8 mouse cellular contexts compared by ENCODE assay signal in the genomic region with DNA sequence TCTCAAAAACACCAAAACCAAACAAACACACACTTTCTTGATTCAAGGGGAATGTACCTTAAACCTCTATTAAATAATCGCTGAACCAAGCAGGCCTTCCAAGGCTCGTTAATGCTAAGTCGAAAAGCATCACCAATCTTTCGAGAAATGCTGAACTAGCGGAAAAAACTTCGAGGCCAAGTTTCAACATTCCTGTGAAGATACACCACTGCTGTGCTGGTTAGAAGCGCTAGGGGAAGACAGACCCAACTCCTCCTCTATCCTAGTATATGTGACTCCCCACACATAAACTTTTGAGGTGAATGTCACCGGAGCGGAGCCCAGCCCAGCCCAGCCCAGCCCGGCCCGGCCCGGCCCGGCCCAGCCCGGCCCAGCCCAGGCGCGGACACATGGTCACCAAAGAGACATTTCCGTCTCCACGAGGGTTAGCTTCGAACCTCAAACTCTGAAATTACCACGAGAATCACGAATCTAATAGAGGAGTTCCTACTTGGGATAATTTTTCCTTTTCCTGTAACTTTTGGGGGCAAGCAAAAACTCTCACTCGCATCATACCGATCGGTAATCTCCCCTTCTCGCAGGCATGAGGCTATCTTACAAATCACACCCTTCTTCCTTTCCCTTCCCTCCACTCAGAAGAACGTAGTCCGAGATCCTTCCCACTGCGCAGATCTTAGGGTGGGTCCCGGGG. TPM values are rescaled to one million over a fixed set of nuclear protein-coding genes. Genes with fewer than 3 reads are reported as not detected.
DNase-seq lines count a peak whose midpoint lies in the region; ATAC-seq and TF ChIP-seq lines count a peak whose summit lies in the region.

No protein-coding gene starts in this region.

- peak overlapping the region; percentile 96 for H3K27ac ChIP-seq in left cerebral cortex, adult 2 months
- peak overlapping the region; percentile 98 for H3K27ac ChIP-seq in embryonic facial prominence, embryonic 10.5 days (replicated peaks)
- peak overlapping the region; percentile 91 for H3K27ac ChIP-seq in hindbrain, postnatal 0 days
- peak overlapping the region; percentile 89 for H3K27ac ChIP-seq in liver, embryonic 16.5 days (ENCODE audit: low read length)
- peak overlapping the region; percentile 97 for H3K27ac ChIP-seq in stomach, embryonic 15.5 days

- H3K9me3 ChIP-seq in embryonic facial prominence, embryonic 10.5 days, result no peaks in the 10 kb centered on the region
- no peaks in the 10 kb centered on the region for H3K9me3 ChIP-seq in hindbrain, postnatal 0 days (ENCODE audit: low read length)
- H3K9me3 ChIP-seq in liver, embryonic 16.5 days (replicated peaks; ENCODE audit: control insufficient read depth, low read length), result no peaks in the 10 kb centered on the region
- H3K9me3 ChIP-seq in stomach, embryonic 15.5 days, result no peaks in the 10 kb centered on the region

- H3K36me3 ChIP-seq in embryonic facial prominence, embryonic 10.5 days (replicated peaks), result peaks cover 29% of the 10 kb centered on the region
- no peaks in the 10 kb centered on the region for H3K36me3 ChIP-seq in hindbrain, postnatal 0 days (ENCODE audit: insufficient read depth, low read length)
- H3K36me3 ChIP-seq in liver, embryonic 16.5 days (ENCODE audit: control insufficient read depth, insufficient read depth), result no peaks in the 10 kb centered on the region
- H3K36me3 ChIP-seq in stomach, embryonic 15.5 days, result no peaks in the 10 kb centered on the region

- WGBS in embryonic facial prominence, embryonic 10.5 days, result 5% methylated on average over 29 of the region's 29 CpGs
- WGBS in hindbrain, postnatal 0 days, result 4% methylated on average over 29 of the region's 29 CpGs
- WGBS in liver, embryonic 16.5 days (ENCODE audit: insufficient replicate concordance), result under 1% methylated on average over 29 of the region's 29 CpGs
- under 1% methylated on average over 29 of the region's 29 CpGs for WGBS in stomach, embryonic 15.5 days

- H3K4me1 ChIP-seq in embryonic facial prominence, embryonic 10.5 days, result peaks cover 49% of the 10 kb centered on the region
- 0 out of 2 replicates have a peak, but pooled peaks cover 15% of the 10 kb centered on the region for H3K4me1 ChIP-seq in hindbrain, postnatal 0 days (ENCODE audit: insufficient read depth, low read length)
- peaks cover 37% of the 10 kb centered on the region for H3K4me1 ChIP-seq in liver, embryonic 16.5 days (ENCODE audit: control insufficient read depth, low read depth, low read length)
- H3K4me1 ChIP-seq in stomach, embryonic 15.5 days, result peaks cover 33% of the 10 kb centered on the region

- H3K9ac ChIP-seq in hindbrain, postnatal 0 days (replicated peaks; ENCODE audit: low read length), result peak overlapping the region; percentile 77
- peak overlapping the region; percentile 90 for H3K9ac ChIP-seq in liver, embryonic 16.5 days (ENCODE audit: low read depth, low read length)
- H3K9ac ChIP-seq in stomach, embryonic 15.5 days, result peak overlapping the region; percentile 95

- peak overlapping the region; percentile 86 for H3K4me2 ChIP-seq in hindbrain, postnatal 0 days (ENCODE audit: low read depth, low read length)
- peak overlapping the region; percentile 98 for H3K4me2 ChIP-seq in liver, embryonic 16.5 days (ENCODE audit: low read depth, low read length)
- peak overlapping the region; percentile 82 for H3K4me2 ChIP-seq in stomach, embryonic 15.5 days

- H3K27me3 ChIP-seq in embryonic facial prominence, embryonic 10.5 days (replicated peaks; ENCODE audit: low read depth, poor library complexity, severe bottlenecking), result no peaks in the 10 kb centered on the region
- no peaks in the 10 kb centered on the region for H3K27me3 ChIP-seq in hindbrain, postnatal 0 days (ENCODE audit: insufficient read depth, low read length)
- no peaks in the 10 kb centered on the region for H3K27me3 ChIP-seq in liver, embryonic 16.5 days (ENCODE audit: control insufficient read depth, insufficient read depth, low read depth, low read length)
- no peaks in the 10 kb centered on the region for H3K27me3 ChIP-seq in stomach, embryonic 15.5 days (replicated peaks)

- H3K4me3 ChIP-seq in left cerebral cortex, adult 2 months, result peak overlapping the region; percentile 95
- peak overlapping the region; percentile 75 for H3K4me3 ChIP-seq in embryonic facial prominence, embryonic 10.5 days
- peak overlapping the region; percentile 93 for H3K4me3 ChIP-seq in hindbrain, postnatal 0 days (ENCODE audit: low read length)
- peak overlapping the region; percentile 90 for H3K4me3 ChIP-seq in liver, embryonic 16.5 days (ENCODE audit: low read depth, low read length)
- H3K4me3 ChIP-seq in stomach, embryonic 15.5 days (replicated peaks), result peak overlapping the region; percentile 77

- DNase-seq in left cerebral cortex, adult 2 months (ENCODE audit: extremely low spot score in 1 of 2, low spot score in 2 of 2), result no peak
- no peak for DNase-seq in left cerebral cortex, postnatal 25 days (ENCODE audit: low spot score in 2 of 2)
- no peak for DNase-seq in embryonic facial prominence, embryonic 10.5 days (ENCODE audit: low spot score)
- no peak for DNase-seq in hindbrain, postnatal 0 days (ENCODE audit: low spot score)
- DNase-seq in left cerebral cortex, adult 8-10 months (ENCODE audit: low spot score in 2 of 2), result no peak
- no peak for DNase-seq in adrenal gland, postnatal 4 days (ENCODE audit: low spot score in 2 of 2)

- intact Hi-C loops in left cerebral cortex, adult 2 months (cut with DNase I), result no loop called here
- intact Hi-C loops in left cerebral cortex, postnatal 25 days (cut with DNase I), result no loop called here

- no peak for TF ChIP-seq CTCF in left cerebral cortex, adult 2 months (IDR thresholded peaks at IDR 0.05)
- no peak for TF ChIP-seq CTCF in hindbrain, postnatal 0 days (IDR thresholded peaks at IDR 0.05; ENCODE audit: low read depth)

- no peak for ATAC-seq in hindbrain, postnatal 0 days
- peak; percentile 5; the same call in 1 of the 2 replicates for ATAC-seq in liver, embryonic 16.5 days (ENCODE audit: low read depth)
- no peak for ATAC-seq in stomach, embryonic 15.5 days (ENCODE audit: insufficient read depth, low FRiP score, low read depth)

RNA-seq across cellular contexts. Expression of a gene that starts 1.0 kb away (rescaled TPM):
- total RNA-seq in left cerebral cortex, adult 2 months (2021), result 10 to 100 TPM; 44.4 to 59.1 TPM
- 10 to 100 TPM; 41.7 to 49.2 TPM for total RNA-seq in left cerebral cortex, postnatal 25 days (2021)
- 37.4 and 39.0 TPM in 2 replicates for polyA plus RNA-seq in embryonic facial prominence, embryonic 10.5 days (2016; fragmentation: Nextera tagmentation; extraction: Ambion mirVana)
- 58.7 and 68.8 TPM in 2 replicates for total RNA-seq in hindbrain, postnatal 0 days (2014; rRNA removed)
- polyA plus RNA-seq in hindbrain, postnatal 0 days (2015; fragmentation: Nextera tagmentation; extraction: Ambion mirVana), result 16.5 and 17.0 TPM in 2 replicates
- polyA plus RNA-seq in liver, embryonic 16.5 days (2015; fragmentation: Nextera tagmentation; extraction: Ambion mirVana), result 18.1 and 19.1 TPM in 2 replicates
- polyA plus RNA-seq in stomach, embryonic 15.5 days (2015; fragmentation: Nextera tagmentation; extraction: Ambion mirVana), result 34.5 and 44.3 TPM in 2 replicates
- total RNA-seq in left cerebral cortex, adult 8-10 months (2022), result 10 to 100 TPM; 48.3 to 62.8 (median 49.9) TPM
- 100 to 1,000 TPM; 115 to 132 TPM for total RNA-seq in adrenal gland, postnatal 4 days (2021)

RNA-seq across cellular contexts. Expression of a gene that starts 9.1 kb away (rescaled TPM):
- total RNA-seq in left cerebral cortex, adult 2 months (2021), result 10 to 100 TPM; 29.3 to 30.3 TPM
- 10 to 100 TPM; 31.4 to 32.3 TPM for total RNA-seq in left cerebral cortex, postnatal 25 days (2021)
- polyA plus RNA-seq in embryonic facial prominence, embryonic 10.5 days (2016; fragmentation: Nextera tagmentation; extraction: Ambion mirVana), result 29.3 and 30.6 TPM in 2 replicates
- total RNA-seq in hindbrain, postnatal 0 days (2014; rRNA removed), result 20.8 and 22.5 TPM in 2 replicates
- 15.5 and 17.5 TPM in 2 replicates for polyA plus RNA-seq in hindbrain, postnatal 0 days (2015; fragmentation: Nextera tagmentation; extraction: Ambion mirVana)
- polyA plus RNA-seq in liver, embryonic 16.5 days (2015; fragmentation: Nextera tagmentation; extraction: Ambion mirVana), result 16.3 and 18.0 TPM in 2 replicates
- polyA plus RNA-seq in stomach, embryonic 15.5 days (2015; fragmentation: Nextera tagmentation; extraction: Ambion mirVana), result 21.3 and 21.4 TPM in 2 replicates
- total RNA-seq in left cerebral cortex, adult 8-10 months (2022), result 10 to 100 TPM; 25.8 to 31.5 (median 27.5) TPM
- total RNA-seq in adrenal gland, postnatal 4 days (2021), result 10 to 100 TPM; 25.3 to 25.9 TPM

RNA-seq across cellular contexts. Expression of a gene that starts 50.4 kb away (rescaled TPM):
- total RNA-seq in left cerebral cortex, adult 2 months (2021), result under 1 TPM; 0.26 to 0.61 TPM
- under 1 TPM; 0.55 to 0.83 TPM for total RNA-seq in left cerebral cortex, postnatal 25 days (2021)
- polyA plus RNA-seq in embryonic facial prominence, embryonic 10.5 days (2016; fragmentation: Nextera tagmentation; extraction: Ambion mirVana), result 0.05 and 0.11 TPM in 2 replicates
- 0.37 and 0.90 TPM in 2 replicates for total RNA-seq in hindbrain, postnatal 0 days (2014; rRNA removed)
- polyA plus RNA-seq in hindbrain, postnatal 0 days (2015; fragmentation: Nextera tagmentation; extraction: Ambion mirVana), result 0.84 and 1.6 TPM in 2 replicates
- not detected in 2 replicates for polyA plus RNA-seq in liver, embryonic 16.5 days (2015; fragmentation: Nextera tagmentation; extraction: Ambion mirVana)
- polyA plus RNA-seq in stomach, embryonic 15.5 days (2015; fragmentation: Nextera tagmentation; extraction: Ambion mirVana), result 0.05 and 0.15 TPM in 2 replicates
- under 1 TPM; 0.24 to 0.30 (median 0.29) TPM for total RNA-seq in left cerebral cortex, adult 8-10 months (2022)
- under 1 TPM; 0.68 to 0.81 TPM for total RNA-seq in adrenal gland, postnatal 4 days (2021)
